Mouse (Mus musculus): ENCODE measurements around the gene Tbpl2. TPM values are rescaled to one million over a fixed set of nuclear protein-coding genes. Genes with fewer than 3 reads are reported as not detected.

The Tbpl2 gene
- polyA plus RNA-seq (2014; fragmentation: Nextera tagmentation; extraction: Ambion mirVana), result not detected in 2 replicates

DNA sequence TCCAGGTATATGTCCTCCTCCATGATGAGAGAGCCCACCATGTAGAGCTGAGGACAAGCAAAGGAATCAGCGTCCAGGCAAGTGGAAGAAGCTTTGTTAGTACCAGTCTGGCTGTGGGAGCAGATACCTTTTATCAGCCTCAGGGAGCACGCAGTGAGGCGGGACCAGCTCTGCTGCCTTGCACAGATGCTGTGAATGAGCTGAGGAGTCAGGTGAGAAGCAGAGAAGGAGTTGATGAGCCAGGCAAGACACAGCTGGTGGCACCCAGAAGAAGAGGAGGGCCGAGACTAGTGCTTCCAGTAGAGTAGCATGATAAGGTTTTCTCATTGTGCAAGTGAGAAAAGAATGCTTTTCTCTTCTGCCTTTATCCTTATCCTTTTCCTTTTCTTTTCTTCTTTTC lies at the start of gene Tbpl2:
TSS of gene Tbpl2 (minus strand) at position 101 of the 400 bp plus-strand sequence.
- Histone ChIP-seq H3K4me1 (replicated peaks; ENCODE audit: control insufficient read depth, insufficient read depth, low read length) (no peaks in the 10 kb centered on the region), H3K27me3 (replicated peaks; ENCODE audit: control insufficient read depth, insufficient read depth, low read length) (no peaks in the 10 kb centered on the region), H3K4me3 (ENCODE audit: low read depth, low read length) (no peak within 1 kb of the TSS), H3K4me2 (no peak within 1 kb of the TSS), H3K9me3 (ENCODE audit: control insufficient read depth, low read length) (no peaks in the 10 kb centered on the region), H3K27ac (ENCODE audit: low read depth, low read length) (no peak within 1 kb of the TSS), H3K36me3 (ENCODE audit: control insufficient read depth, insufficient read depth, low read length) (no peaks in the 10 kb centered on the region), H3K9ac (ENCODE audit: low read depth, low read length) (no peak within 1 kb of the TSS)
- no peak for DNase-seq (ENCODE audit: low spot score)
- 53% methylated on average over 4 of the region's 4 CpGs for WGBS
- no peak for ATAC-seq (replicated peaks; ENCODE audit: low FRiP score)

DNA sequence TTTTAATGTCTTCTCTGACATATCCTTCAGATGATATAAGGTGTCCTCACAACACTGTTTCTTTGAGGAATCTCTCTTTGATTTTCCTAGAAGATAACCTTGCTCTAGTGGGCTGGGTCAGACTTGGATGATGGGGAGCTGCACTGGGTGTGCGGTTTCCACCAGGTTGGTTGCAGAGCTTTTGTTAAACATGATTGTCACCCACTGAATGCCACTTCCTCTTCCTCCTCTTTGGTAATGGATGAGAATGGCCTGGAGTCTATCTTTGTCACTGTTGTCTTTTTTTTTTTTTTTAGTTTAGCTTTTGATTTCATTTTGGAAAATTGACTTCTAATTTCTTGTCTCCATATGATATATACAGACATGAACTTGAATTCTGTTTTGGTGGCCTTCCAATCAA lies 38.0 kb upstream of the Tbpl2 start:
- DNase-seq (ENCODE audit: low spot score) (no peak), ATAC-seq (replicated peaks; ENCODE audit: low FRiP score) (no peak)
- 74% methylated on average over 1 of the region's 1 CpGs for WGBS
- Histone ChIP-seq H3K4me3 (ENCODE audit: low read depth, low read length) (no peak overlapping the region), H3K9ac (ENCODE audit: low read depth, low read length) (no peak overlapping the region), H3K27ac (ENCODE audit: low read depth, low read length) (no peak overlapping the region), H3K36me3 (ENCODE audit: control insufficient read depth, insufficient read depth, low read length) (no peaks in the 10 kb centered on the region), H3K4me2 (no peak overlapping the region), H3K9me3 (ENCODE audit: control insufficient read depth, low read length) (no peaks in the 10 kb centered on the region), H3K4me1 (replicated peaks; ENCODE audit: control insufficient read depth, insufficient read depth, low read length) (no peaks in the 10 kb centered on the region), H3K27me3 (replicated peaks; ENCODE audit: control insufficient read depth, insufficient read depth, low read length) (no peaks in the 10 kb centered on the region)

DNA sequence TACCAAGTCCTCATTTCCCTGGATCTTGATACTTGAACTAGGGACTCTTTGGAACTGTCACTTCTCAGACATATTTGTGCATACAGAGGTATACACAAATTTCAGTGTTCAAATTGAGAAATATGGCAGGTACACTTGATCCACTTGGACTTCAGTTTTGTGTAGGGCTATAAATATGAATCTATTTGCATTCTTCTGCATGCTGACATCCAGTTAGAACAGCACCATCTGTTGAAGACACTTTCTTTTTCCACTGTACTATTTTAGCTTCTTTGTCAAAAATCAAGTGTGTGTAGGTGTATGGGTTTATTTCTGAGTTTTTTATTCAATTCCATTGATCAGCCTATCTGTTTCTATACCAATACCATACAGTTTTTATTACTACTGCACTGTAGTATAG lies 12.7 kb upstream of the Tbpl2 start:
- Histone ChIP-seq H3K4me3 (ENCODE audit: low read depth, low read length) (no peak overlapping the region), H3K4me1 (replicated peaks; ENCODE audit: control insufficient read depth, insufficient read depth, low read length) (no peaks in the 10 kb centered on the region), H3K9ac (ENCODE audit: low read depth, low read length) (no peak overlapping the region), H3K36me3 (ENCODE audit: control insufficient read depth, insufficient read depth, low read length) (no peaks in the 10 kb centered on the region), H3K9me3 (ENCODE audit: control insufficient read depth, low read length) (no peaks in the 10 kb centered on the region), H3K27me3 (replicated peaks; ENCODE audit: control insufficient read depth, insufficient read depth, low read length) (no peaks in the 10 kb centered on the region), H3K27ac (ENCODE audit: low read depth, low read length) (no peak overlapping the region), H3K4me2 (no peak overlapping the region)
- ATAC-seq (replicated peaks; ENCODE audit: low FRiP score) (no peak), DNase-seq (ENCODE audit: low spot score) (no peak)

DNA sequence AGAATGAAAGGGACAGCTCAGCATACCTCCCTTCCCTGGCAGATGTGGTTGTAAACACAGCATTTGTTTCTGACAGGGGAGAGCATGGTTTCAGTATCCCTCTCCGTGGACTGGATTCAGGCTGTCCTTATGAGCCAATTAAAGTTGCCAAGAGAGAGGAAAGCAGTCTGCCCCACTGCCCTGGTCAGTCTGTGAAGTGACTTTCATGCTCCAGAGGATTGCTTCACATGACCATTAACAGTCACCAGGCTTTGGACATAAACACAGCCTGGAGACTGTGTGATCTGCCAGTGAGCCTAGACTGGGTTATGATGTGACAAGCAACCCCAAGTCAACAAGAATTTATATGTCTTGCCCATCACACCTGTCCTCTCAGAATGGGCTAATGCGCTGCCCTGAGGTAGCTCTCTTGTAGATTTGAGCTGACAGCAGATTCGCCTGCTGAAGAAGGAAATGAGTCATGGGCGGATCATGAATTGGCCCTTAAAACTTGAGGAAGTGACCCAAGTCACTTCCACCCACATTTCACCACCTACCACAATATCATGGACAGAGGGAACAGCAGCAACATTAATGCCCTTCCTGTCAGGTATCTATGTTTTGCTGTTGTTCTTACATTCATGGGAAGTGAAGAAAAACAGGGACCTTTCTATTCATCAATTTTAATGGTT lies 7.4 kb upstream of the Tbpl2 start:
- Histone ChIP-seq H3K9me3 (ENCODE audit: control insufficient read depth, low read length) (no peaks in the 10 kb centered on the region), H3K27ac (ENCODE audit: low read depth, low read length) (no peak overlapping the region), H3K4me1 (replicated peaks; ENCODE audit: control insufficient read depth, insufficient read depth, low read length) (no peaks in the 10 kb centered on the region), H3K4me3 (ENCODE audit: low read depth, low read length) (no peak overlapping the region), H3K27me3 (replicated peaks; ENCODE audit: control insufficient read depth, insufficient read depth, low read length) (no peaks in the 10 kb centered on the region), H3K4me2 (no peak overlapping the region), H3K36me3 (ENCODE audit: control insufficient read depth, insufficient read depth, low read length) (no peaks in the 10 kb centered on the region), H3K9ac (ENCODE audit: low read depth, low read length) (no peak overlapping the region)
- no peak for DNase-seq (ENCODE audit: low spot score)
- WGBS, result 57% methylated on average over 4 of the region's 4 CpGs
- no peak for ATAC-seq (replicated peaks; ENCODE audit: low FRiP score)

DNA sequence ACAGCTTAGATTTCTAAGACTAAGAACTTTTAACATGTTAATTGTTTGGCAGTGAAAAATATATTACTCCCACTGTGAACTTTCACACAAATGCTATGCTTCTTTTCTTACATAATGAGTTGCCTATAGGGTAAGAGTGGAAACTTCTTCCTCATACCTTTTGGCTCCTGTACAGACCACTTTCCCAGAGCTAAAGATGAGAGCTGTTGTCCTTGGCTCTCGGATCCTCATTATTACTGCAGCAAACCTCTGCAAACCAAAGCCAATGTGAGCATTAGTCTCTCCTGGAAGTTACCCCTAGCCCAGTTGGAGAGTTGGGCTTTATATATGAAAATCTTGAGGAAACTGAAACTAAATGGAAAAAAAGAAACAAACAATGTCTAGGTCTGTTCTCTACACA lies 5.5 kb downstream of the Tbpl2 start:
- H3K4me1 ChIP-seq (replicated peaks; ENCODE audit: control insufficient read depth, insufficient read depth, low read length), result no peaks in the 10 kb centered on the region
- no peak overlapping the region for H3K27ac ChIP-seq (ENCODE audit: low read depth, low read length)
- ATAC-seq (replicated peaks; ENCODE audit: low FRiP score), result no peak
- H3K9me3 ChIP-seq (ENCODE audit: control insufficient read depth, low read length), result no peaks in the 10 kb centered on the region
- 74% methylated on average over 1 of the region's 1 CpGs for WGBS
- no peak overlapping the region for H3K4me3 ChIP-seq (ENCODE audit: low read depth, low read length)
- no peaks in the 10 kb centered on the region for H3K27me3 ChIP-seq (replicated peaks; ENCODE audit: control insufficient read depth, insufficient read depth, low read length)
- no peaks in the 10 kb centered on the region for H3K36me3 ChIP-seq (ENCODE audit: control insufficient read depth, insufficient read depth, low read length)
- no peak overlapping the region for H3K4me2 ChIP-seq
- no peak for DNase-seq (ENCODE audit: low spot score)
- H3K9ac ChIP-seq (ENCODE audit: low read depth, low read length), result no peak overlapping the region

DNA sequence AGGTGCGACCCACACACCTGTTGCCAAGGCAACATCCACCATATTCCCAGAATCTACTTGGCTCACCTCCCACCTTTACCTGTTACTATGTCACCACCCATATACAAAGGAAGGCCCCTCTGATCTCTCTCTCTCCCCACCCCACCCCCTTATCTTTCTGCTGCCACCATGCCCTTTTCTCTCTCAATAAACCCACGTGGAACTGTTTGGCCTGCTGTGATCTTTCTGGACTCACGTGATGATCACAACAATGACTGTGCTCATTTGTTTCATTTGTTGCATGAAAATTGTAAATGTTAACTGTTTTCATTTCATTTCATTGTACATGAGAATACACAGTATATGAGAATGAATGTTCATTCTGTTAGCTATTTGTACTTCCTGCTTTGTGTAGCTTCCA lies 45.9 kb downstream of the Tbpl2 start:
- Histone ChIP-seq H3K27ac (ENCODE audit: low read depth, low read length) (no peak overlapping the region), H3K4me2 (no peak overlapping the region), H3K9me3 (ENCODE audit: control insufficient read depth, low read length) (no peaks in the 10 kb centered on the region), H3K36me3 (ENCODE audit: control insufficient read depth, insufficient read depth, low read length) (no peaks in the 10 kb centered on the region), H3K4me3 (ENCODE audit: low read depth, low read length) (no peak overlapping the region), H3K9ac (ENCODE audit: low read depth, low read length) (no peak overlapping the region), H3K27me3 (replicated peaks; ENCODE audit: control insufficient read depth, insufficient read depth, low read length) (no peaks in the 10 kb centered on the region), H3K4me1 (replicated peaks; ENCODE audit: control insufficient read depth, insufficient read depth, low read length) (peaks cover 2% of the 10 kb centered on the region; the same call in 1 of the 2 replicates)
- WGBS, result 67% methylated on average over 3 of the region's 3 CpGs
- ATAC-seq (replicated peaks; ENCODE audit: low FRiP score), result no peak
- DNase-seq (ENCODE audit: low spot score), result no peak

DNA sequence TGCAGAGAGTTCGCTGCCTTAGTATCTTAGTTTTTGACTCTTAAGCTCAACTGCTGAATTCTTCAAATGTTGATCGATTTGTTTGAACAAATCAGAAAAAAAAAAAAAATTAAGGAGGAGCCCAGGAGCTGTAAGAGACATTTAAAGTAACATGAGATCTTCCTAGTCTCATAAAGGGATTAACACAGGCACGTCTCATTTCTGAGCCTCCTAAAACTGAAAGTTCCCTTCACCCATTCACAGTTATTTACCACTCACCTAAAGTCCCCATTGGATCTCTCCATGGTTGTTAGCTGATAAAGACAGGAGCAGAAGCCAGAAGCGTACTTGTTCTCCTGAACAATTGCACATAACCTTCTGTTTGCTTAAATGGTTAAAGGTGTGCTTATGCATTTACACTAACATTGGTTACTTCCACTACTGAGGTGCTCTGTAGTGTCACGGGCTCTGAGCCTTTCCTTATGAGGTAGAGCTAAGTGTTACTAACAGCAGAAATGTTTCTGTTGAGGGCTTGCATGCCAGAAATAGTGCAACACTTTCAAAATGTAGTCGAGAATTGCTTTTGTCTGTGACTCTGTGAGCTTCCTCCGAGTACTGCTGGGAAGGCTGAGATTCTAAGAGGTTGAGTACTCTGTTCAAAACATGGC lies 46.9 kb downstream of the Tbpl2 start, which contains the start of gene Hnmt:
TSS of gene Hnmt (minus strand) at position 51 of the 647 bp plus-strand sequence.
- H3K4me1 ChIP-seq (replicated peaks; ENCODE audit: control insufficient read depth, insufficient read depth, low read length), result peaks cover 2% of the 10 kb centered on the region; the same call in 1 of the 2 replicates
- peak within 1 kb of the TSS; percentile 37; the same call in 1 of the 2 replicates for H3K9ac ChIP-seq (ENCODE audit: low read depth, low read length)
- no peak for DNase-seq (ENCODE audit: low spot score)

DNA sequence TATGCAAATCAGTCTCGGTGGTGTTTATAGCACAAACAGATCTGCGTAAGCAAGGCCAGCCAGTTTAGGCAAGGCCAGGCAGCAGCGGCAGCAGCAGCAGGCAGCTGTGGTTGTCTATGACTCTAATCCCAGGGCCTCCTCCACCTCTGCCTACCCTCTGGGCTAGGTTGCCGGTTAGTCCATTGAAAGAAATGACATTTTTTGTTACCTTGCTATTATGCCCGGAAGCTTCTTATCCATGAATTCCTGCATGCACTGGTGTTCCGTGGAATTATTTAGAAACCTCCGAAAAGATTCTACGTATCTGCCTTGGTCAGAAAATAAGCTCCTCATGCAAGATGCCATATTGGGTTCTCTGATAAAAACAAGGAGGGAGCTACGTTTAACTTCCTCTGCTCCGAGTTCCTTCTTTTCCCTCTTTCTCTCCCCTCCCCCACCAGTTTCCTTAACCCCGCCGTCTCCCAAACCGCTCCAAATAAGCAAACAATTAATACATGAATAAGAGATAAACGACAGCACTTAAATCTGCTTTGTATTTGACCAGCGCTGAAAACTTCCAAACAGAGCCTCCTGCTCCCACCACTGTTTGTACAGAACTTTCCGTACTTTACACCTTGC lies 47.8 kb downstream of the Tbpl2 start:
- Histone ChIP-seq H3K4me3 (ENCODE audit: low read depth, low read length) (peak overlapping the region; percentile 36), H3K4me1 (replicated peaks; ENCODE audit: control insufficient read depth, insufficient read depth, low read length) (peaks cover 2% of the 10 kb centered on the region; the same call in 1 of the 2 replicates), H3K27ac (ENCODE audit: low read depth, low read length) (no peak overlapping the region), H3K4me2 (peak overlapping the region; percentile 68), H3K27me3 (replicated peaks; ENCODE audit: control insufficient read depth, insufficient read depth, low read length) (no peaks in the 10 kb centered on the region), H3K36me3 (ENCODE audit: control insufficient read depth, insufficient read depth, low read length) (no peaks in the 10 kb centered on the region), H3K9me3 (ENCODE audit: control insufficient read depth, low read length) (no peaks in the 10 kb centered on the region), H3K9ac (ENCODE audit: low read depth, low read length) (peak overlapping the region; percentile 37; the same call in 1 of the 2 replicates)
- 12% methylated on average over 16 of the region's 16 CpGs for WGBS
- ATAC-seq (replicated peaks; ENCODE audit: low FRiP score) (peak; percentile 45; the same call in 1 of the 2 replicates), DNase-seq (ENCODE audit: low spot score) (no peak)

More for the DNA sequence above, 46.9 kb downstream of the Tbpl2 start, which contains the start of gene Hnmt:
- H3K27ac ChIP-seq (ENCODE audit: low read depth, low read length), result no peak within 1 kb of the TSS
- H3K9me3 ChIP-seq (ENCODE audit: control insufficient read depth, low read length), result no peaks in the 10 kb centered on the region
- H3K36me3 ChIP-seq (ENCODE audit: control insufficient read depth, insufficient read depth, low read length), result no peaks in the 10 kb centered on the region
- H3K4me3 ChIP-seq (ENCODE audit: low read depth, low read length), result peak within 1 kb of the TSS; percentile 36
- 54% methylated on average over 7 of the region's 7 CpGs for WGBS
- ATAC-seq (replicated peaks; ENCODE audit: low FRiP score), result no peak
- H3K27me3 ChIP-seq (replicated peaks; ENCODE audit: control insufficient read depth, insufficient read depth, low read length), result no peaks in the 10 kb centered on the region
- peak within 1 kb of the TSS; percentile 68 for H3K4me2 ChIP-seq

Measured in liver, embryonic 11.5 days (tissue).